Mouse (Mus musculus): Measurements from ENCODE around the gene Adm2. TPM values are rescaled to one million over a fixed set of nuclear protein-coding genes. Genes with fewer than 3 reads are reported as not detected.

The Adm2 gene
- polyA plus RNA-seq, 1 experiment from 2014 or later: not detected

GRCm38 (mm10) chr15:89314511-89315189 is 7.9 kb upstream of the Adm2 start:
- H3K4me3 ChIP-seq: peak overlapping the region; percentile 95
- peak overlapping the region; percentile 25; the same call in 1 of the 2 replicates for H3K27ac ChIP-seq
- peak overlapping the region; percentile 91 for H3K4me2 ChIP-seq
- no peaks in the 10 kb centered on the region for H3K36me3 ChIP-seq (ENCODE audit: poor library complexity, severe bottlenecking)
- WGBS: under 1% methylated on average over 58 of the region's 58 CpGs
- peak overlapping the region; percentile 93 for H3K9ac ChIP-seq
- no peaks in the 10 kb centered on the region for H3K9me3 ChIP-seq (replicated peaks)
- peak; percentile 36 for ATAC-seq
- H3K27me3 ChIP-seq: no peaks in the 10 kb centered on the region
- peaks cover 40% of the 10 kb centered on the region for H3K4me1 ChIP-seq

GRCm38 (mm10) chr15:89315190-89315731 is 7.3 kb upstream of the Adm2 start, which contains the start of gene Sbf1:
Sbf1 (minus strand) TSS chr15:89315311.
- WGBS: 1% methylated on average over 37 of the region's 37 CpGs
- no peaks in the 10 kb centered on the region for H3K9me3 ChIP-seq (replicated peaks)
- H3K4me1 ChIP-seq: peaks cover 33% of the 10 kb centered on the region
- H3K27ac ChIP-seq: peak within 1 kb of the TSS; percentile 25; the same call in 1 of the 2 replicates
- peak within 1 kb of the TSS; percentile 95 for H3K4me3 ChIP-seq
- H3K36me3 ChIP-seq (ENCODE audit: poor library complexity, severe bottlenecking): no peaks in the 10 kb centered on the region
- H3K27me3 ChIP-seq: no peaks in the 10 kb centered on the region
- peak within 1 kb of the TSS; percentile 91 for H3K4me2 ChIP-seq
- peak within 1 kb of the TSS; percentile 93 for H3K9ac ChIP-seq
- peak; percentile 100 for ATAC-seq

DNA sequence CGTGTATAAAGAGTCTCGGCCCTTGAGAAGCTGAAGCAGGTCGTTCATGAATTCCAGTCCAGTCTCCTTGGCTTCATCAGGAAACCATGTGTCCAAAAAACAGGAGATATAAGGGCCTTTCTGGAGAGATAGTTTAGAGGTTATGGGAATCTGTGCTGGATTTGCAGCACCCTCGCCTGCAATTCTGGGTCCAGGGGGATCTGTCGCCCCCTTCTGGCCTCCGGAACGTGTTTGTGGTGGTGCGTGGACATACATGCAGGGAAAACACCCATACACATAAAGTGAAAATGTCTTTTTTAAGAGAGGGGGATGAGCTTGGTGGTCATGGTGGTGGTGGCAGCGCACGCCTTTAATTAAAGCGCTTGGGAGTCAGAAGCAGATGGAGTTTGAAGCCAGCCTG is 6.4 kb upstream of the Adm2 start:
- Histone ChIP-seq H3K27ac (no peak overlapping the region), H3K9ac (no peak overlapping the region), H3K36me3 (ENCODE audit: poor library complexity, severe bottlenecking) (no peaks in the 10 kb centered on the region), H3K4me1 (peaks cover 28% of the 10 kb centered on the region), H3K4me2 (peak overlapping the region; percentile 91), H3K27me3 (0 out of 2 replicates have a peak, but pooled peaks cover 3% of the 10 kb centered on the region), H3K4me3 (no peak overlapping the region), H3K9me3 (replicated peaks) (no peaks in the 10 kb centered on the region)
- 71% methylated on average over 11 of the region's 11 CpGs for WGBS
- ATAC-seq: no peak

DNA sequence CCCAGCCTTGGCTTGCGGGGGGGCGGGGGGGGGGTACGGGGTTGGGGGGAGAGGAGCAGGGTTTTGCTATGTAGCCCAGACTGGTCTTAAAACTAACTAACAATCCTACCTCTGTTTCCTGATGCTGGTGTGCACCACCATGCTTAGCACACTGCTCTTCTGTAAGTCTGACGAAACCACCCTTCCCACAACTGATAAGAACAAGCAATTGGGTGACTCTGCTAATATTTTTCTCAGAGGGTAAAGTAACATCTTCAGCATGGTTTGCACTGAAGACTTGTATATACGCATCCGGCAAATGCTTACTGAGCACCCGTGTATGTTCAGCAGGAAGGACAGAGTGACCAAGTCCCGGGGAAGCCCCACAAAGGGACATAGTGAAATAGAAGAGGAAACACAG is 1.3 kb upstream of the Adm2 start:
- no peak overlapping the region for H3K4me3 ChIP-seq
- no peak for ATAC-seq
- H3K27me3 ChIP-seq: peaks cover 17% of the 10 kb centered on the region
- no peaks in the 10 kb centered on the region for H3K36me3 ChIP-seq (ENCODE audit: poor library complexity, severe bottlenecking)
- no peak overlapping the region for H3K4me2 ChIP-seq
- H3K9me3 ChIP-seq (replicated peaks): no peaks in the 10 kb centered on the region
- no peak overlapping the region for H3K9ac ChIP-seq
- WGBS: 81% methylated on average over 8 of the region's 8 CpGs
- H3K4me1 ChIP-seq: peaks cover 6% of the 10 kb centered on the region
- no peak overlapping the region for H3K27ac ChIP-seq

GRCm38 (mm10) chr15:89323656-89324055 is 1.1 kb downstream of the Adm2 start:
- no peak overlapping the region for H3K4me3 ChIP-seq
- H3K27me3 ChIP-seq: peaks cover 17% of the 10 kb centered on the region
- no peak overlapping the region for H3K4me2 ChIP-seq
- no peaks in the 10 kb centered on the region for H3K9me3 ChIP-seq (replicated peaks)
- no peak overlapping the region for H3K9ac ChIP-seq
- H3K27ac ChIP-seq: no peak overlapping the region
- no peaks in the 10 kb centered on the region for H3K36me3 ChIP-seq (ENCODE audit: poor library complexity, severe bottlenecking)
- peaks cover 6% of the 10 kb centered on the region for H3K4me1 ChIP-seq
- 83% methylated on average over 4 of the region's 4 CpGs for WGBS
- no peak for ATAC-seq

DNA sequence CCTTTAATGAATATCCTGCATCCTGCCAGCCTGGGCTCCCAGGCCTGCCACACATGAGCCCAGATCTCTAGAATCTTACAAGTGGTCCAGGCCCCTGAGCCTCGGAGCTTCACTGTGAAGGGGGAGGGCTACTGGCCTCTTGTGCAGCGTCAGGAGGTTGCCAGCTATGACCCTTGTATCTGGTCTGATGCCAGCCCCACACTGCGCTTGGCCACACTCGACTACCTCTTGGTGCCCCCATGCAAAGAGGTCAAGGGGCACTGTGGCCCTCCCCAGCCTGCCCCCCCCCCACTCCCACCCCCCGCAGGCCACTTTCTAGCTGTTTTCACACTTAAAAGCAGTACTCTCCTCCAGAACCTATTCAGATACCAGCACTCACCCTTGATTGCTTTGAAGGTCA is 3.9 kb downstream of the Adm2 start:
- H3K27ac ChIP-seq: no peak overlapping the region
- ATAC-seq: no peak
- H3K9ac ChIP-seq: no peak overlapping the region
- no peaks in the 10 kb centered on the region for H3K9me3 ChIP-seq (replicated peaks)
- 63% methylated on average over 5 of the region's 5 CpGs for WGBS
- no peak overlapping the region for H3K4me3 ChIP-seq
- peaks cover 6% of the 10 kb centered on the region for H3K4me1 ChIP-seq
- no peaks in the 10 kb centered on the region for H3K36me3 ChIP-seq (ENCODE audit: poor library complexity, severe bottlenecking)
- H3K27me3 ChIP-seq: peaks cover 14% of the 10 kb centered on the region
- H3K4me2 ChIP-seq: no peak overlapping the region

DNA sequence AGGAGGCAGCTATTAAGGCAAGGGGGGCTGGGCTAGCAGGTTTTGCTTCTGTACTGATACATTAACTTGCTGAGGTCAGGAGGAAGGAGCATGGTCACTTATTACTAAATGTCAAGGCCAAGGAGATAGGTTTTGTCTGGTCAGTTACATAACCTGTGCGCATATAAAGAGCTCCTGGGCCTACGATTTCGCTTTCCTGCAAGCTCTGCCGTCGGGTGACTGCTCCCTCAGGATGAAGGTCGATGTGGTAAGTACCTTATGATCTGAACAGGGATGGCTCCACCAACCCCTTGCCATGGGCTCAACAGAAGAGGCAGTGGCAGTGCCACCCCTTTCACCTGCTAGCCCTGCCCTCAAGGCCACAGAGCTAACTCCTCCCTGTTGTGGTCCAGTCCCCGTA is 11.8 kb downstream of the Adm2 start, which contains the start of gene Miox:
Gene Miox, plus strand, starts transcription at position 128 of the 400 bp plus-strand sequence.
- ATAC-seq: no peak
- Histone ChIP-seq H3K4me2 (no peak within 1 kb of the TSS), H3K27ac (no peak within 1 kb of the TSS), H3K27me3 (no peaks in the 10 kb centered on the region), H3K9me3 (replicated peaks) (no peaks in the 10 kb centered on the region), H3K36me3 (ENCODE audit: poor library complexity, severe bottlenecking) (no peaks in the 10 kb centered on the region), H3K4me3 (no peak within 1 kb of the TSS), H3K9ac (no peak within 1 kb of the TSS; the same call in 1 of the 2 replicates), H3K4me1 (no peaks in the 10 kb centered on the region)
- 90% methylated on average over 7 of the region's 7 CpGs for WGBS

- H3K27me3 ChIP-seq: no peaks in the 10 kb centered on the region
- no peaks in the 10 kb centered on the region for H3K4me1 ChIP-seq
- no peak overlapping the region; the same call in 1 of the 2 replicates for H3K9ac ChIP-seq
- WGBS: 83% methylated on average over 17 of the region's 17 CpGs
- H3K27ac ChIP-seq: no peak overlapping the region
- H3K4me3 ChIP-seq: no peak overlapping the region
- H3K4me2 ChIP-seq: no peak overlapping the region
- no peaks in the 10 kb centered on the region for H3K9me3 ChIP-seq (replicated peaks)
- ATAC-seq: no peak
- no peaks in the 10 kb centered on the region for H3K36me3 ChIP-seq (ENCODE audit: poor library complexity, severe bottlenecking)
Measured at GRCm38 (mm10) chr15:89334774-89335537, 12.4 kb downstream of the Adm2 start.

DNA sequence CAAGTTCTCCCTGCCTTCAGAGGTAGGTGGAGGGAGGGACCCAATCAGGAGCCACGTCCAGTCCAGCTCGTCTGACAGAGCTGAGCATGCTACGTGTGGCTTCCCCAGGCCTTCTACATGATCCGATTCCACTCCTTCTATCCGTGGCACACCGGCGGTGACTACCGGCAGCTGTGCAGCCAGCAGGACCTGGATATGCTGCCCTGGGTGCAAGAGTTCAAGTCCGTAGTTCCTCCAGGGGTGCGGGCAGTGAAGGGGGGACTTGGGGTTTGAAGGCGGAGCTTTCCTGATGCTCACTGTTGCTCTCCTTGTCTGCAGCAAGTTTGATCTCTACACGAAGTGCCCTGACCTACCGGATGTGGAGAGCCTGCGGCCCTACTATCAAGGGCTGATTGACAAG is 13.9 kb downstream of the Adm2 start:
- Histone ChIP-seq H3K4me2 (no peak overlapping the region), H3K27ac (no peak overlapping the region), H3K9ac (no peak overlapping the region), H3K4me3 (no peak overlapping the region), H3K36me3 (ENCODE audit: poor library complexity, severe bottlenecking) (no peaks in the 10 kb centered on the region), H3K9me3 (replicated peaks) (no peaks in the 10 kb centered on the region), H3K4me1 (no peaks in the 10 kb centered on the region), H3K27me3 (no peaks in the 10 kb centered on the region)
- no peak for ATAC-seq
- 86% methylated on average over 14 of the region's 14 CpGs for WGBS

DNA sequence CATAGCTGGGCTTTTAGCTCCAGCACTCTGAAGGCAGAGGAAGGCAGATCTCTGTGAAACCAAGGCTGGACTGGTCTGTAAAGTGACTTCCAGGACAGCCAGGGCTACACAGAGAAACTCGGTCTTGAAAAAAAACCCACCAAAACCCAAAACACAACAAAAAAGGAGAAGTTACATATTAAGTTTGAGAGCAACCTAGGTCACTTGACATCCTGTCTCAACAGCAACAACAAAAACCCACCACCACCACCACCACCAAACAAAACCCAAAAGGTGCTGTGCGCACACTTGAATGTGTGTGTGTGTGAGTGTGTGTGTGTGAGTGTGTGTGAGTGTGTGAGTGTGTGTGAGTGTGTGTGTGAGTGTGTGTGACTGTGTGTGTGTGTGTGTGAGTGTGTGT is 17.2 kb downstream of the Adm2 start:
- Histone ChIP-seq H3K4me2 (no peak overlapping the region), H3K36me3 (ENCODE audit: poor library complexity, severe bottlenecking) (no peaks in the 10 kb centered on the region), H3K9ac (no peak overlapping the region), H3K27ac (no peak overlapping the region), H3K4me3 (no peak overlapping the region), H3K9me3 (replicated peaks) (no peaks in the 10 kb centered on the region), H3K4me1 (no peaks in the 10 kb centered on the region), H3K27me3 (no peaks in the 10 kb centered on the region)
- ATAC-seq: no peak
- whole genome bisulfite sequencing: 86% methylated on average over 2 of the region's 2 CpGs

DNA sequence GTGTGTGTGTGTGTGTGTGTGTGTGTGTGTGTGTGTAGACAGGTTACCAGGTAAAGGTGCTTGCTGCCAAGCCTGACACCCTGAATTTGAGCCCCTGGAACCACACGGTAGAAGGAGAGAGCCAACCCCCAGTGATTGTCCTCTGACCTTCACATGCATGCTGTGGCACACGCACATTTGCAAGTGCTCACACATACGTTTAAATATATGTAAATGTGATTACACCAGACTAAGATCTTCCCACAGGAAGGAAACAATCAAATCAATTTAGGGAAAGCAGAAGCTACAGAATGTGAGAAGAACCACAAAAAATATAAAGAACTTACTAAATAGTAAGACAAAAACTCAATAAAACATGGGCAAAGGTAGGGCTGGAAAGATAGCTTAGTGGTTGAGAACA is 17.6 kb downstream of the Adm2 start:
- 92% methylated on average over 3 of the region's 3 CpGs for WGBS
- Histone ChIP-seq H3K4me2 (no peak overlapping the region), H3K27ac (no peak overlapping the region), H3K9me3 (replicated peaks) (no peaks in the 10 kb centered on the region), H3K9ac (no peak overlapping the region), H3K4me1 (no peaks in the 10 kb centered on the region), H3K36me3 (ENCODE audit: poor library complexity, severe bottlenecking) (no peaks in the 10 kb centered on the region), H3K4me3 (no peak overlapping the region), H3K27me3 (no peaks in the 10 kb centered on the region)
- ATAC-seq: no peak

GRCm38 (mm10) chr15:89341678-89342077 is 19.2 kb downstream of the Adm2 start:
- whole genome bisulfite sequencing: 54% methylated on average over 1 of the region's 1 CpGs

More at GRCm38 (mm10) chr15:89341678-89342077, 19.2 kb downstream of the Adm2 start:
- ATAC-seq: no peak
- Histone ChIP-seq H3K4me1 (no peaks in the 10 kb centered on the region), H3K4me3 (no peak overlapping the region), H3K9me3 (replicated peaks) (no peaks in the 10 kb centered on the region), H3K27ac (no peak overlapping the region), H3K9ac (no peak overlapping the region), H3K27me3 (no peaks in the 10 kb centered on the region), H3K36me3 (ENCODE audit: poor library complexity, severe bottlenecking) (no peaks in the 10 kb centered on the region), H3K4me2 (no peak overlapping the region)
